Mouse (Mus musculus): ENCODE results near the gene Gpatch2l.

Gpatch2l gene

GRCm38 (mm10) chr12:86280000-86280399, 38.3 kb downstream of the Gpatch2l start:
- no peak for DNase-seq (ENCODE audit: low read depth)

DNA sequence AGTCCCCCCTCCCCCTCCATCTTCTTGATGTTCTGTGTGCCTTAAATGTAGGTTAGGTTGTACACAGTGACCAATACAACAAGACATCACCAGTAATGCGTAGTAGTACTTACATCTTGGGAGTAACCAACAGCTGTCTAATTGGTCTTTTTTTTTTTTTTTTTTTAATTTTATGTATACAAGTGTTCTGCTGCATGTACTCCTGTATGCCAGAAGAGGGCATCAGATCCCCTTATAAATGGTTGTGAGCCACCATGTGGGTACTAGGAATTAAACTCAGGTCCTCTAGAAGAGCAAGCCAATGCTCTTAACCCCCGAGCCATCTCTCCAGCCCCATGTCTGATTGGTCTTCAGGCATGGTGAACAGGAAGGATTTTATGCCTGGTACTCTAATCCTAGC, 44.0 kb downstream of the Gpatch2l start:
- DNase-seq (ENCODE audit: low read depth), result no peak

- no peak for DNase-seq (ENCODE audit: low read depth)
Observed at GRCm38 (mm10) chr12:86297450-86297849, 55.8 kb downstream of the Gpatch2l start.

DNA sequence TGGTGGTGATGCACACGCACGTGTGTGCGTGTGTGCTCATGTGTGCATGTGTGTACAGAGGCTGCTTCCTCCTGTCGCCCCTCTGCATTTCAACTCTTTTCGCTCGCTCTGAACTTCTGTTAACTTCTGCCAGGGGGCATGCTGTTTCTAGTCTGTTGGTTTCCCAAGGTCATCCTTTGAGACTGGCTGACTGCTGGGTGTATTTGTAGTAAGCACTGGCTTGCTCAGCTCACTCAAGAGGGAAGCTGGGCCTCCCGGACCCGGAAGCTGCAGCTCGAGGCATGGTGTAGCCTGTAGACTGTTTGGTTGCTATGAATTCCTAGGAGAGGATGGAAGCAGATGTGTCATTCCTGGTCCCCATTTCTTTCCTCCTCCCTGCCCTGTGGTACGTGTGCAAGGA, 61.3 kb downstream of the Gpatch2l start:
- DNase-seq (ENCODE audit: low read depth), result no peak

GRCm38 (mm10) chr12:86305045-86305444, 63.4 kb downstream of the Gpatch2l start:
- DNase-seq (ENCODE audit: low read depth), result no peak

- DNase-seq (ENCODE audit: low read depth), result peak; percentile 67
Observed at GRCm38 (mm10) chr12:86305635-86306243, 64.1 kb downstream of the Gpatch2l start.

GRCm38 (mm10) chr12:86309474-86309873, 67.8 kb downstream of the Gpatch2l start:
- peak; percentile 26 for DNase-seq (ENCODE audit: low read depth)

GRCm38 (mm10) chr12:86309902-86310301, 68.2 kb downstream of the Gpatch2l start:
- no peak for DNase-seq (ENCODE audit: low read depth)

DNA sequence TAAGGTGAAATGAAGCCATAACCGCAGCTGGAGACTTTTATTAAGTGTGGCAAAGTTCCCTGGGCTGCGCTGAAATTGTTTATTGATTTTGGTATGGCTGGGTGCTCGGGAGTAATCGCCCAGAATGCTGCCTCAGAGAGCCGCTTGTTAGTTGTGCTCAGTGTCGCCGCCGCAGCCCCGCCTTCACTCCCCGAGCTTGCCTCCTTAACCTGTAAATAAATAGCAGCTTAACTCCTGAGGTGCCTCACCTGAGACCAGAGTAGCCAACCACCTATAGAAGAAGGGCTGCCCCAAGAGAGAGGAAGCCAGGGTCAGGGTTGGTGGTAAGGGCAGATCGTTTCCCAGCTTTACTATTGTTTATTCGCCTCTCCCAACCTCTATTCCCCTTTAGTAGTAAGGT, 79.0 kb downstream of the Gpatch2l start:
- no peak for DNase-seq (ENCODE audit: low read depth)

DNA sequence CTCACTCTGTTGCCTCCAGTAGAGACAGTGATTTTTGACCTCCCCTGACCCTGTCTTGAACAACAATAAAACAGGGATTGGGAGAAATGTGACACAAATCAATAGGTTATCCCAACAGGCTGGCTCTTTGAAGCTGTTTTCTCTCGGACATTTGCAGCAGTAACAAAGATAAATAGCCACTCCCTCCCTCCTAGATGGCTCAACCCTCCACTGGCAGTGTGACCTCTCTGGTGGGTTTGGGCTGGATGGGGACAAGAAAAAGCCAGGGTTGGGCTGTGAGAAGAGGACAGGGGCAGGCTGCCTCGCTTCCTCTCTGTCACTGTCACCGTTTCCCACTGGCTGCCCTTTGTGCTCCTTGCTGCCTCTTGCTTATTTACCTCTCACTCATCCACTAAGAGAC, 82.6 kb downstream of the Gpatch2l start:
- no peak for DNase-seq (ENCODE audit: low read depth)

DNA sequence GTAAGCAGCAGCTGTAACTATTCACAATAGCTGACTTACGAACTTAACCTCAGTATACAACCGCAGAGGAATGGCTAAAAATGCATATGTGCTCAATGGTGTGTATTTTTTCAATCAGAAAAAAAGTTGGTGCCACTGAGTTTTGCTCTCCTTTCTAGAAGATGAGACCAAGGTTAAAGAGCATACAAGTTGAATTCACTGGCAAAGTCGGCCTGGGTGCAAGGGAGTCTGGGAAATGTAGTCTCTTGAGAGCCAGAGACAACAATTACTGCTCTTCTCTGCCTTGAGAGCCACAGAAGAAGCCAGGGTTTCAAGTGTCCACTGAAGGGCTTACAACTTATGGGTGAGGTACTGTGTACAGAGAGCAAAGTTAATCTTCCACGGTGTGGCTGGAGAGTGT, 88.2 kb downstream of the Gpatch2l start:
- DNase-seq (ENCODE audit: low read depth), result no peak

- DNase-seq (ENCODE audit: low read depth), result no peak
Observed at GRCm38 (mm10) chr12:86330684-86331083, 89.0 kb downstream of the Gpatch2l start.

- no peak for DNase-seq (ENCODE audit: low read depth)
Observed at GRCm38 (mm10) chr12:86331248-86331647, 89.6 kb downstream of the Gpatch2l start.

DNA sequence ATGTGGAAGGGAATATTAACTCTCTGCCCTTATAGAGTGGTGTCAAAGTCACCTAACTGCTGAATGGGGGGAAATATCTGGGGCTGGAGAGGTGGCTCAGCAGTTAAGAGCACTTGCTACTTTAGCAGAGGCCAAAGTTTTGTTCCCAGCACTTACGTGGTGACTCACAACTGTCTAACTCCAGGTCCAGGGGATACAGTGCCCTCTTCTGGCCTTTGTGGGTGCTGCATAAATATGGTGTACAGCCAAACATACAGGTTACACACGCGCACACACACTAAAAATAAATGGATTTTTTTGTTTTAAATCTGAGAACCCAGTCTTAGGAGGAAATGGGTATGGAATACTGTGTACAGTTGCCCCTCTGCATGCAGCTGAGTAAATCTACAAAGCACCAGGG, 94.6 kb downstream of the Gpatch2l start:
- no peak for DNase-seq (ENCODE audit: low read depth)

DNA sequence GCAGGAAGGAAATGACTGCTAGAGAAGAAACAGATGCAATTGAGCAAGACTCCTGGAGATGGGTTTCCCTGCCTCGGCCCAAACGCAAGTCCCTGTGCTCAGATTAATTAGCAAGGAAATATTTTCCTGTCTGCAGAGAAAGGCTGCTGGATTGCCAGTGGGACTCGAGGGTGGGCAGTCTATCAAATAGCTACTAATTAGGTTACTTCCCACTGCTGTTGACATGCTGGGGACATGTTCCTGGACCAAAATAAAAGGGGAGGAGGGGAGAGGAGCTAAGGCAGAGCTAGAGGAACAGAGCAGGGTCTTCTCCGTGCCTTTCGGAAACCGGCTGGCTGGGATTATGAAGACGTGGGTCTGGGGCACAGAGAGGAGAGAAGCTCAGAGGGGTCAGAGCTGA, 95.2 kb downstream of the Gpatch2l start:
- no peak for DNase-seq (ENCODE audit: low read depth)
